In genomic region chr4:137844656-137845055, GRCm38 (mm10) we compare ENCODE assay signal across 9 mouse cellular contexts. TPM values are rescaled to one million over a fixed set of nuclear protein-coding genes. Genes with fewer than 3 reads are reported as not detected.
DNase-seq lines count a peak whose midpoint lies in the region; ATAC-seq lines count a peak whose summit lies in the region.
"Had no signal": no experiment of that assay in that cellular context is flagged by ENCODE, and none has a peak within 500 bp of the region (broad histone marks: within the 10 kb centered on the region; RNA-seq: fewer than 3 reads in every experiment).

No protein-coding gene starts in this region.

- no peak for ATAC-seq in kidney, embryonic 16.5 days (ENCODE audit: low FRiP score, low TSS enrichment)
- no peak for ATAC-seq in hindbrain, embryonic 14.5 days (ENCODE audit: low FRiP score)

- no peaks in the 10 kb centered on the region for H3K9me3 ChIP-seq in kidney, embryonic 16.5 days (ENCODE audit: low read length)
- H3K9me3 ChIP-seq in hindbrain, embryonic 14.5 days (ENCODE audit: control insufficient read depth, low read length) = no peaks in the 10 kb centered on the region
- H3K9me3 ChIP-seq in limb, embryonic 10.5 days (replicated peaks) = no peaks in the 10 kb centered on the region
- H3K9me3 ChIP-seq: lung, embryonic 15.5 days had no signal

- WGBS in kidney, embryonic 16.5 days = 24% methylated on average over 11 of the region's 11 CpGs
- 22% methylated on average over 11 of the region's 11 CpGs for WGBS in hindbrain, embryonic 14.5 days
- 22% methylated on average over 11 of the region's 11 CpGs for WGBS in limb, embryonic 10.5 days

- no peaks in the 10 kb centered on the region for H3K36me3 ChIP-seq in kidney, embryonic 16.5 days (ENCODE audit: insufficient read depth, low read length)
- no peaks in the 10 kb centered on the region for H3K36me3 ChIP-seq in hindbrain, embryonic 14.5 days (replicated peaks; ENCODE audit: control insufficient read depth, insufficient read depth)
- no peaks in the 10 kb centered on the region for H3K36me3 ChIP-seq in limb, embryonic 10.5 days
- H3K36me3 ChIP-seq: lung, embryonic 15.5 days had no signal

- H3K4me1 ChIP-seq in kidney, embryonic 16.5 days (ENCODE audit: insufficient read depth, low read length) = no peaks in the 10 kb centered on the region
- no peaks in the 10 kb centered on the region for H3K4me1 ChIP-seq in hindbrain, embryonic 14.5 days (replicated peaks; ENCODE audit: control insufficient read depth, insufficient read depth, low read length)
- no peaks in the 10 kb centered on the region for H3K4me1 ChIP-seq in limb, embryonic 10.5 days
- H3K4me1 ChIP-seq: lung, embryonic 15.5 days had no signal

- no peak overlapping the region for H3K4me3 ChIP-seq in kidney, embryonic 16.5 days (ENCODE audit: low read length)
- H3K4me3 ChIP-seq in hindbrain, embryonic 14.5 days (replicated peaks; ENCODE audit: low read length) = no peak overlapping the region
- H3K4me3 ChIP-seq in limb, embryonic 10.5 days = no peak overlapping the region
- H3K4me3 ChIP-seq: lung, embryonic 15.5 days had no signal

- H3K27ac ChIP-seq in kidney, embryonic 16.5 days (ENCODE audit: low read length) = no peak overlapping the region
- H3K27ac ChIP-seq in hindbrain, embryonic 14.5 days = no peak overlapping the region
- H3K27ac ChIP-seq in limb, embryonic 10.5 days = no peak overlapping the region
- H3K27ac ChIP-seq: lung, embryonic 15.5 days had no signal

- H3K9ac ChIP-seq in kidney, embryonic 16.5 days (replicated peaks; ENCODE audit: low read length) = no peak overlapping the region
- no peak overlapping the region for H3K9ac ChIP-seq in hindbrain, embryonic 14.5 days
- H3K9ac ChIP-seq: lung, embryonic 15.5 days had no signal

- no peaks in the 10 kb centered on the region for H3K27me3 ChIP-seq in kidney, embryonic 16.5 days (ENCODE audit: insufficient read depth, low read length)
- H3K27me3 ChIP-seq in hindbrain, embryonic 14.5 days (ENCODE audit: control insufficient read depth, insufficient read depth, low read length) = no peaks in the 10 kb centered on the region
- 0 out of 2 replicates have a peak, but pooled peaks cover 14% of the 10 kb centered on the region for H3K27me3 ChIP-seq in limb, embryonic 10.5 days (ENCODE audit: low read depth, poor library complexity, severe bottlenecking)
- H3K27me3 ChIP-seq: lung, embryonic 15.5 days had no signal

- DNase-seq in kidney, adult 18-20 months = peak; percentile 80
- DNase-seq in ZHBTc4 (ENCODE audit: low read depth, low spot score) = peak; percentile 86
- peak; percentile 82 for DNase-seq in embryo, embryonic 11 days
- DNase-seq in hindbrain, embryonic 14.5 days (ENCODE audit: low spot score) = peak; percentile 86
- DNase-seq in limb, embryonic 10.5 days (ENCODE audit: low spot score) = peak; percentile 90
- DNase-seq in neural tube, embryonic 10.5 days (ENCODE audit: extremely low spot score, low spot score) = peak; percentile 82
- peak; percentile 43 for DNase-seq in testis, postnatal 14 days (ENCODE audit: low spot score)

- no peak overlapping the region for H3K4me2 ChIP-seq in kidney, embryonic 16.5 days (replicated peaks; ENCODE audit: low read depth, low read length)
- no peak overlapping the region for H3K4me2 ChIP-seq in hindbrain, embryonic 14.5 days (replicated peaks)
- H3K4me2 ChIP-seq: lung, embryonic 15.5 days had no signal

RNA-seq across cellular contexts. Expression of gene Ece1, which starts 17.4 kb away (rescaled TPM):
- polyA plus RNA-seq in kidney, embryonic 16.5 days (2015; fragmentation: Nextera tagmentation; extraction: Ambion mirVana) = 55.5 and 72.3 TPM in 2 replicates
- 22.6 and 25.0 TPM in 2 replicates for polyA plus RNA-seq in hindbrain, embryonic 14.5 days (2014; fragmentation: Nextera tagmentation; extraction: Ambion mirVana)
- polyA plus RNA-seq in limb, embryonic 10.5 days (2016; fragmentation: Nextera tagmentation; extraction: Ambion mirVana) = 41.1 and 41.4 TPM in 2 replicates

RNA-seq across cellular contexts. Expression of gene Alpl, which starts 48.5 kb away (rescaled TPM):
- 19.2 and 19.3 TPM in 2 replicates for polyA plus RNA-seq in kidney, embryonic 16.5 days (2015; fragmentation: Nextera tagmentation; extraction: Ambion mirVana)
- polyA plus RNA-seq in hindbrain, embryonic 14.5 days (2014; fragmentation: Nextera tagmentation; extraction: Ambion mirVana) = 8.3 and 10.2 TPM in 2 replicates
- 5.1 and 7.9 TPM in 2 replicates for polyA plus RNA-seq in limb, embryonic 10.5 days (2016; fragmentation: Nextera tagmentation; extraction: Ambion mirVana)
